Mouse (Mus musculus) spleen, adult 2 months (tissue): ENCODE results near the gene Agpat3. TPM values are rescaled to one million over a fixed set of nuclear protein-coding genes. Genes with fewer than 3 reads are reported as not detected.

ENCODE experiments used
- DNase-seq, 2 experiments: peaks; one replicate each; pipeline versions ENCODE4 v3.0.0 to v3.0.0-alpha.2; 2012 to 2021; ENCODE audit warnings: low spot score in 2 of 2, low read depth in 1 of 2
- H3K27ac ChIP-seq: fragments of 200-500 bp; 2 replicates; pipeline ENCODE4 v1.5.1; 2012; ENCODE audit warnings: low read length, inconsistent platforms; ENCODE audit not compliant: insufficient read depth
- H3K27me3 ChIP-seq: fragments of 200-500 bp; 2 replicates; pipeline ENCODE4 v1.6.1; 2012; ENCODE audit warnings: mild to moderate bottlenecking, moderate library complexity, low read length, inconsistent platforms; ENCODE audit not compliant: control insufficient read depth, insufficient read depth
- H3K36me3 ChIP-seq: fragments of 200-500 bp; 2 replicates; pipeline ENCODE4 v1.6.1; 2012; ENCODE audit warnings: mild to moderate bottlenecking, low read length, inconsistent platforms; ENCODE audit not compliant: control insufficient read depth, insufficient read depth
- H3K4me1 ChIP-seq: fragments of 200-500 bp; 2 replicates; pipeline ENCODE4 v1.6.1; 2011; ENCODE audit warnings: inconsistent platforms; ENCODE audit not compliant: control insufficient read depth, insufficient read depth, insufficient read length
- H3K4me3 ChIP-seq: fragments of 200-500 bp; 2 replicates; pipeline ENCODE4 v1.5.1; 2011; ENCODE audit warnings: mild to moderate bottlenecking, inconsistent platforms; ENCODE audit not compliant: insufficient read depth, insufficient read length; ENCODE audit errors: extremely low read depth
- CTCF ChIP-seq: fragments of 200-500 bp; IDR thresholded peaks from 2 replicates; pipeline ENCODE4 v1.5.1; 2011; ENCODE audit warnings: mild to moderate bottlenecking, inconsistent platforms; ENCODE audit not compliant: insufficient read depth, insufficient read length, insufficient replicate concordance; ENCODE audit errors: extremely low read depth
- POLR2A ChIP-seq: fragments of 200-500 bp; IDR thresholded peaks from 2 replicates; pipeline ENCODE4 v1.6.1; 2011; ENCODE audit warnings: low read depth, low read length, inconsistent platforms
- WGBS: fragments of 180-500 bp; shearing (Covaris S2); methylation state at CpG from one replicate; pipeline ENCODE4 v1.1.7; 2018; 5-methylcytosine and 5-hydroxymethylcytosine counted together
- polyA plus RNA-seq: library from polyadenylated mRNA; depleted of rRNA; stranded (reverse); fragments of >200 nt; gene quantifications from 2 replicates; pipeline ENCODE4 v1.2.3, GENCODE M21; 2012

Gene Agpat3
- polyA plus RNA-seq, 1 experiment, result 177 TPM

- no peak for TF ChIP-seq CTCF
- no peak for TF ChIP-seq POLR2A
- Histone ChIP-seq H3K4me3 (no peak overlapping the region), H3K27ac (no peak overlapping the region), H3K36me3 (no peaks in the 10 kb centered on the region), H3K4me1 (no peaks in the 10 kb centered on the region), H3K27me3 (no peaks in the 10 kb centered on the region)
- no peak for DNase-seq
- 88% methylated on average over 13 of the region's 13 CpGs for WGBS
Observed at GRCm38 (mm10) chr10:78311886-78312635, 40.2 kb downstream of the Agpat3 start.

GRCm38 (mm10) chr10:78310747-78311267, 41.5 kb downstream of the Agpat3 start:
- DNase-seq, result no peak
- Histone ChIP-seq H3K27me3 (no peaks in the 10 kb centered on the region), H3K4me1 (no peaks in the 10 kb centered on the region), H3K27ac (no peak overlapping the region), H3K36me3 (no peaks in the 10 kb centered on the region), H3K4me3 (no peak overlapping the region)
- WGBS, result 50% methylated on average over 5 of the region's 5 CpGs
- TF ChIP-seq POLR2A, result no peak
- TF ChIP-seq CTCF, result no peak

- H3K4me3 ChIP-seq, result no peak overlapping the region
Observed at GRCm38 (mm10) chr10:78308617-78309016, 43.7 kb downstream of the Agpat3 start.

GRCm38 (mm10) chr10:78307391-78307790, 44.9 kb downstream of the Agpat3 start:
- no peaks in the 10 kb centered on the region for H3K36me3 ChIP-seq
- no peak for TF ChIP-seq POLR2A
- no peak for TF ChIP-seq CTCF
- H3K27me3 ChIP-seq, result no peaks in the 10 kb centered on the region
- 99% methylated on average over 3 of the region's 3 CpGs for WGBS
- H3K27ac ChIP-seq, result no peak overlapping the region
- peaks cover 10% of the 10 kb centered on the region; the same call in 1 of the 2 replicates for H3K4me1 ChIP-seq
- no peak overlapping the region for H3K4me3 ChIP-seq
- no peak for DNase-seq

More at GRCm38 (mm10) chr10:78308617-78309016, 43.7 kb downstream of the Agpat3 start:
- Histone ChIP-seq H3K27ac (no peak overlapping the region), H3K36me3 (no peaks in the 10 kb centered on the region), H3K4me1 (peaks cover 6% of the 10 kb centered on the region; the same call in 1 of the 2 replicates), H3K27me3 (no peaks in the 10 kb centered on the region)
- WGBS, result 86% methylated on average over 2 of the region's 2 CpGs
- no peak for TF ChIP-seq POLR2A
- no peak for TF ChIP-seq CTCF
- DNase-seq, result no peak

- DNase-seq, result no peak
- Histone ChIP-seq H3K4me3 (no peak overlapping the region), H3K27me3 (no peaks in the 10 kb centered on the region), H3K36me3 (no peaks in the 10 kb centered on the region), H3K4me1 (peaks cover 10% of the 10 kb centered on the region; the same call in 1 of the 2 replicates), H3K27ac (no peak overlapping the region)
- WGBS, result 88% methylated on average over 4 of the region's 4 CpGs
- TF ChIP-seq POLR2A (no peak), CTCF (no peak)
Observed at GRCm38 (mm10) chr10:78306027-78306426, 46.3 kb downstream of the Agpat3 start.

- TF ChIP-seq POLR2A, result no peak
- no peak for TF ChIP-seq CTCF
- Histone ChIP-seq H3K4me3 (no peak overlapping the region), H3K27ac (no peak overlapping the region), H3K4me1 (peaks cover 10% of the 10 kb centered on the region; the same call in 1 of the 2 replicates), H3K36me3 (no peaks in the 10 kb centered on the region), H3K27me3 (no peaks in the 10 kb centered on the region)
- no peak for DNase-seq
- WGBS, result 78% methylated on average over 3 of the region's 3 CpGs
Observed at GRCm38 (mm10) chr10:78304996-78305395, 47.3 kb downstream of the Agpat3 start.

GRCm38 (mm10) chr10:78303675-78304074, 48.6 kb downstream of the Agpat3 start:
- H3K4me3 ChIP-seq, result no peak overlapping the region
- peak; percentile 31 to 39 for DNase-seq

More at GRCm38 (mm10) chr10:78303675-78304074, 48.6 kb downstream of the Agpat3 start:
- no peak for TF ChIP-seq CTCF
- peak; percentile 4; the same call in 1 of the 2 replicates for TF ChIP-seq POLR2A
- H3K4me1 ChIP-seq, result peaks cover 17% of the 10 kb centered on the region; the same call in 1 of the 2 replicates
- no peaks in the 10 kb centered on the region for H3K36me3 ChIP-seq
- WGBS, result 11% methylated on average over 7 of the region's 7 CpGs
- H3K27ac ChIP-seq, result peak overlapping the region; percentile 3
- no peaks in the 10 kb centered on the region for H3K27me3 ChIP-seq
